Mouse (Mus musculus) kidney, embryonic 16.5 days (tissue): Measurements from ENCODE around the gene Hnrnpa2b1. TPM values are rescaled to one million over a fixed set of nuclear protein-coding genes. Genes with fewer than 3 reads are reported as not detected.

ENCODE experiments used
- ATAC-seq: fragments of 200-750 bp; cut with Nextera tagmentation; 2 replicates; pipeline ENCODE4 v1.8.0; 2017; ENCODE audit warnings: moderate TSS enrichment; ENCODE audit not compliant: low FRiP score, low TSS enrichment
- H3K27ac ChIP-seq: fragments of 300-500 bp; sonication (generic); 2 replicates; pipeline ENCODE4 v1.5.1; 2014; ENCODE audit warnings: low read length
- H3K27me3 ChIP-seq: fragments of 300-500 bp; sonication (generic); 2 replicates; pipeline ENCODE4 v1.6.1; 2014; ENCODE audit warnings: low read length, control low read depth, mixed read lengths; ENCODE audit not compliant: insufficient read depth
- H3K36me3 ChIP-seq: fragments of 300-500 bp; sonication (generic); 2 replicates; pipeline ENCODE4 v1.6.1; 2014; ENCODE audit warnings: low read length, control low read depth, mixed read lengths; ENCODE audit not compliant: insufficient read depth
- H3K4me1 ChIP-seq: fragments of 300-500 bp; sonication (generic); 2 replicates; pipeline ENCODE4 v1.6.1; 2014; ENCODE audit warnings: low read length, control low read depth, mixed read lengths; ENCODE audit not compliant: insufficient read depth
- H3K4me2 ChIP-seq: fragments of 300-500 bp; sonication (generic); replicated peaks from 2 replicates; pipeline ENCODE4 v1.6.1; 2014; ENCODE audit warnings: low read depth, low read length
- H3K4me3 ChIP-seq: fragments of 300-500 bp; sonication (generic); 2 replicates; pipeline ENCODE4 v1.5.1; 2014; ENCODE audit warnings: mild to moderate bottlenecking, low read length
- H3K9ac ChIP-seq: fragments of 300-500 bp; sonication (generic); replicated peaks from 2 replicates; pipeline ENCODE4 v1.6.1; 2014; ENCODE audit warnings: low read length
- H3K9me3 ChIP-seq: fragments of 300-500 bp; sonication (generic); 2 replicates; pipeline ENCODE4 v1.6.1; 2016; ENCODE audit warnings: low read length, control low read depth
- WGBS: fragments of 180-500 bp; shearing (Covaris S2); extraction: QIAGEN DNeasy Blood & Tissue Kit; methylation state at CpG from one replicate; pipeline ENCODE4 v1.1.7; 2014; 5-methylcytosine and 5-hydroxymethylcytosine counted together
- polyA plus RNA-seq: library from polyadenylated mRNA; unstranded; fragments of >200 nt; fragmentation: Nextera tagmentation; extraction: Ambion mirVana; gene quantifications from 2 replicates; pipeline ENCODE4 v1.2.1, GENCODE M21; 2015

Gene Hnrnpa2b1
- polyA plus RNA-seq, 1 experiment from 2014 or later: 1,832 TPM

DNA sequence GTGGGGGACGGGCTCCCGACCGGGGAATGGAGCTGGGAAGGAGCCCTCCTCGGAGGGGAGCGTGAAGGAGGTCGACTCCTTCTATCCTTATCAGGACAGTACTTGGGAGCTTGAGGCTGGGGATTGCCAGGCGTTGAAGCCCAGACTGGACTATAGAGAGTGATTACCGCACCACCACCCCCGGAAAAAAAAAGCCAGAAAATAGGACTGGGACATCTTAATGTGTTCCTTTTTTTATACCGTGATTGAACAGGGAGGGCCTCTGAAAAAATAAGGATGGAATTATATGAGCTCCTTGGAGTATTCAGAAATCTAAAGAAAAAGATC is 1.4 kb upstream of the Hnrnpa2b1 start:
- peaks cover 27% of the 10 kb centered on the region for H3K36me3 ChIP-seq
- H3K27me3 ChIP-seq: no peaks in the 10 kb centered on the region
- H3K9ac ChIP-seq: peak overlapping the region; percentile 100
- H3K9me3 ChIP-seq: no peaks in the 10 kb centered on the region
- peak overlapping the region; percentile 100 for H3K27ac ChIP-seq
- no peak for ATAC-seq
- H3K4me3 ChIP-seq: peak overlapping the region; percentile 96
- 0% methylated on average over 10 of the region's 10 CpGs for WGBS
- peak overlapping the region; percentile 48 for H3K4me2 ChIP-seq
- peaks cover 27% of the 10 kb centered on the region for H3K4me1 ChIP-seq

GRCm38 (mm10) chr6:51470311-51471178 is 851 bp upstream of the Hnrnpa2b1 start, which contains the start of gene Cbx3:
Cbx3 (plus strand) TSS chr6:51470360.
- WGBS: under 1% methylated on average over 69 of the region's 99 CpGs
- Histone ChIP-seq H3K4me3 (peak within 1 kb of the TSS; percentile 96), H3K9ac (peak within 1 kb of the TSS; percentile 100), H3K27me3 (no peaks in the 10 kb centered on the region), H3K4me2 (peak within 1 kb of the TSS; percentile 48), H3K27ac (peak within 1 kb of the TSS; percentile 100), H3K4me1 (peaks cover 33% of the 10 kb centered on the region), H3K36me3 (peaks cover 29% of the 10 kb centered on the region), H3K9me3 (no peaks in the 10 kb centered on the region)
- ATAC-seq: peak; percentile 88

DNA sequence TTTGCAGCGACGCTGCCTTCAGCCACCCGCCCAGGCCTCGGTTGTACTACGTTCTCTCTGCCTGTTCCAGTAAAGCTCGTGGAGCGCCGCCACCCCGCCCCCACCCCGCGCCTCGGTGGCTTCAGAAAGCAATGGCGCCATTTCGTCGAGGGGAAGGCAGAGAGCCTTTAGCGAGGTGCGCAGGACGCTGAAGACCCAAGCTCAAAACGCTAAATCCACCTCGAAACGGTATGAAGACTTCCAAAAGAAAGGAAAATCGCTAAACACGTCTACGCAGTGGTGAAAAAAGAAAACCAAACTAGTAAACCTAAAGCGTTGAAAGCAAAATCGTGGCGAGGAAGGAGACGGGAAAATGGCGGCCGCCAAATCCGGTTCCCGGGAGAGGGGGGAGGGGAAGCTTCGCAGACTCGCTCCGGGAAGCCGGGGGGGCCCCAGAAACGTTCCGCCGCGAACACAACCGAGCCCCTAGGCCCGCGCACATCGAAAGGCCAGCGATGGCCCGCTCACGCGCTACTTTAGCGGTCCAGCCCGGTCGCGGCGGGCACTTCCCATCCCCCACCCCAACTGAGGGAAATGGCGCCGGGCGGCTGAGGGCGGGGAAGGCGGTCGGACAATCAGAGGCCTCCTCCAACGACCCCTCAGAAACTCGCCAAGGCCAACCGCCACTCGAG is 668 bp downstream of the Hnrnpa2b1 start:
- peaks cover 28% of the 10 kb centered on the region for H3K36me3 ChIP-seq
- peak overlapping the region; percentile 100 for H3K9ac ChIP-seq
- no peaks in the 10 kb centered on the region for H3K27me3 ChIP-seq
- H3K4me1 ChIP-seq: peaks cover 37% of the 10 kb centered on the region
- WGBS: under 1% methylated on average over 44 of the region's 63 CpGs
- peak overlapping the region; percentile 100 for H3K27ac ChIP-seq
- peak; percentile 17 for ATAC-seq
- peak overlapping the region; percentile 96 for H3K4me3 ChIP-seq
- H3K9me3 ChIP-seq: no peaks in the 10 kb centered on the region
- peak overlapping the region; percentile 50; the same call in 1 of the 2 replicates for H3K4me2 ChIP-seq

GRCm38 (mm10) chr6:51467649-51468048 is 2.0 kb downstream of the Hnrnpa2b1 start:
- ATAC-seq: no peak
- H3K36me3 ChIP-seq: peaks cover 30% of the 10 kb centered on the region
- peaks cover 33% of the 10 kb centered on the region for H3K4me1 ChIP-seq
- peak overlapping the region; percentile 46; the same call in 1 of the 2 replicates for H3K9ac ChIP-seq
- H3K9me3 ChIP-seq: no peaks in the 10 kb centered on the region
- WGBS: 0% methylated on average over 2 of the region's 2 CpGs
- no peak overlapping the region for H3K27ac ChIP-seq
- no peaks in the 10 kb centered on the region for H3K27me3 ChIP-seq
- peak overlapping the region; percentile 57 for H3K4me2 ChIP-seq
- peak overlapping the region; percentile 57 for H3K4me3 ChIP-seq

DNA sequence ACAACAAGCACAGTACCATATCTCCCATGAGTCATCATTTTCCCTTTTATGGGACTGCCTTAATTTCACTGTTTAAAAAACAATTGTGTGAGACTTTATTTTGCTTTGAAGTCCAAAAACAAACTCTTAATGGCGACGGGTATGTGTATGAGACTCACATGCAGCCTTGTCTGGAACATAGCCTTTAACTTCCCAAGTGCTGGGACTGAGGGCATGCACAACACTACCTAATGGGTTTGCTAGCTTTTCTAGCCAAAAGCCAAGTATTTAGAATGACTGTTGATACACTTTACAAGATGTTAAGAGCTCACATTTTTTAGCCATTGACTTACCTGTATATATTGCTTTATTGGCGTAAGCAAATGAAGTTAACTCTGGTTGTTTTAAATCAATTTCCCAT is 9.3 kb downstream of the Hnrnpa2b1 start:
- H3K4me3 ChIP-seq: no peak overlapping the region
- no peaks in the 10 kb centered on the region for H3K27me3 ChIP-seq
- ATAC-seq: no peak
- peaks cover 6% of the 10 kb centered on the region; the same call in 1 of the 2 replicates for H3K4me1 ChIP-seq
- H3K36me3 ChIP-seq: peaks cover 47% of the 10 kb centered on the region
- no peak overlapping the region for H3K9ac ChIP-seq
- WGBS: 79% methylated on average over 3 of the region's 3 CpGs
- H3K27ac ChIP-seq: no peak overlapping the region
- no peak overlapping the region for H3K4me2 ChIP-seq
- H3K9me3 ChIP-seq: no peaks in the 10 kb centered on the region

- ATAC-seq: no peak
- Histone ChIP-seq H3K4me2 (no peak overlapping the region), H3K36me3 (peaks cover 47% of the 10 kb centered on the region), H3K27ac (no peak overlapping the region), H3K9me3 (no peaks in the 10 kb centered on the region), H3K4me1 (0 out of 2 replicates have a peak, but pooled peaks cover 5% of the 10 kb centered on the region), H3K9ac (no peak overlapping the region), H3K4me3 (no peak overlapping the region), H3K27me3 (no peaks in the 10 kb centered on the region)
- WGBS: 87% methylated on average over 4 of the region's 4 CpGs
These were observed 9.7 kb downstream of the Hnrnpa2b1 start for GRCm38 (mm10) chr6:51460021-51460360.

DNA sequence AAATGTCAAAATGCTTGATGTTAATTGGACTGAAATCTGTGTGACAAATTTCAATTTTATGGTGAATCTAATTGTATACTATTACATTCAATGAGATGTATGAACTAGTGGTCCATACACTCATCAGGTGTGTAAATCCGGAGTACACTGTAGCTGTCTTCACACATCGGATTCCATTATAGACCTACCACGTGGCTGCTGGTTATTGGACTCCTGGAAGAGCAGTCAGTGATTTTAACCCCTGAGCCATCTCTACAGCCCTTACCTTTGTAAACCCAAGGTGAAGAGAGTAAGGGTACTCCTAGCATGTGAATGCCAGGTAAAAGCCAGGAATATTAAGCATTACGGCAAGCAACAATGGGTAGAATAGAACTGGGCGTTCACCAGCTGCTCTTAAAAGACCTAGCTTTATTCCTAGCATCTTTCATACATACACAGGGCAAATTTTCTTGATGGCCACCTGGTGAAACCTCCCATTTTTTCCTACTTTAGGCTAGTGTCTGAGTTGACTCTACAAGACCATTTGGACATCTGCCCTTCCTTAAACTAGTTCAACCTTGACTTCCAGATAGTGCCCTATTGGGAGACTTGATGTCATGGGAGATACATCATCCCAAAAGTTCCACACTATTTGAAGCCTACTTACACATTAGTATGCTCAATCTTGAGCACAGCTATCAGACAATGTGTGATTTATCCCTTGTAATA is 10.2 kb downstream of the Hnrnpa2b1 start:
- WGBS: 37% methylated on average over 5 of the region's 5 CpGs
- Histone ChIP-seq H3K9ac (no peak overlapping the region), H3K4me2 (no peak overlapping the region), H3K36me3 (peaks cover 47% of the 10 kb centered on the region), H3K27me3 (no peaks in the 10 kb centered on the region), H3K4me1 (0 out of 2 replicates have a peak, but pooled peaks cover 5% of the 10 kb centered on the region), H3K9me3 (no peaks in the 10 kb centered on the region), H3K4me3 (no peak overlapping the region), H3K27ac (no peak overlapping the region)
- ATAC-seq: peak; percentile 32; the same call in 1 of the 2 replicates

- 0 out of 2 replicates have a peak, but pooled peaks cover 3% of the 10 kb centered on the region for H3K4me1 ChIP-seq
These were observed 10.8 kb downstream of the Hnrnpa2b1 start for GRCm38 (mm10) chr6:51458925-51459312.

DNA sequence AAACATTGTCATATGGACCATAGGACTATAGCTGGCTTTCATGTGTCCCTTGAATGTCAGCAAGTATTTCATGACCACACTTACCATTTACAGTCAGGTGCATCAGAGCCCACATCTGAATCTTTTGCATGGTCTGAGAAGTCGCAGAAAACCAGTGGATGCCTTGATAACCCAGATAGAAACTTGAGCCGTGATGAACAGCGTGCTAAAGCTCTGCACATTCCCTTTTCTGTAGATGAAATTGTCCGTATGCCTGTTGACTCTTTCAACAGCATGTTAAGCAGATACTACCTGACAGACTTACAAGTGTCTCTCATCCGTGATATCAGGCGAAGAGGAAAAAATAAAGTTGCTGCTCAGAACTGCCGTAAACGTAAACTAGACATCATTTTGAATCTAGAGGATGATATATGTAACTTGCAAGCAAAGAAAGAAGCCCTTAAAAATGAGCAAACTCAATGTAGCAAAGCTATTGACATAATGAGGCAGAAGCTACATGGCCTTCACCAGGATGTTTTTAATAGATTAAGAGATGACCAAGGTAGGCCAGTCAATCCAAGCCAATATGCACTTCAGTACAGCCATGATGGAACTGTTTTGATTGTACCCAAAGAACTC is 11.8 kb downstream of the Hnrnpa2b1 start:
- WGBS: 74% methylated on average over 8 of the region's 8 CpGs
- Histone ChIP-seq H3K9ac (no peak overlapping the region), H3K27ac (no peak overlapping the region)

More at GRCm38 (mm10) chr6:51458925-51459312, 10.8 kb downstream of the Hnrnpa2b1 start:
- 52% methylated on average over 2 of the region's 2 CpGs for WGBS
- H3K9ac ChIP-seq: no peak overlapping the region
- no peaks in the 10 kb centered on the region for H3K9me3 ChIP-seq
- no peak overlapping the region for H3K4me2 ChIP-seq
- no peak overlapping the region for H3K4me3 ChIP-seq
- H3K36me3 ChIP-seq: peaks cover 44% of the 10 kb centered on the region
- H3K27me3 ChIP-seq: no peaks in the 10 kb centered on the region
- 0 out of 2 replicates have a peak, but pooled peaks have one; percentile 35 for ATAC-seq
- no peak overlapping the region for H3K27ac ChIP-seq

More for the DNA sequence above, 11.8 kb downstream of the Hnrnpa2b1 start:
- H3K4me1 ChIP-seq: peaks cover 4% of the 10 kb centered on the region; the same call in 1 of the 2 replicates
- no peak overlapping the region for H3K4me2 ChIP-seq
- H3K9me3 ChIP-seq: no peaks in the 10 kb centered on the region
- no peak overlapping the region for H3K4me3 ChIP-seq
- peaks cover 35% of the 10 kb centered on the region for H3K36me3 ChIP-seq
- ATAC-seq: no peak
- H3K27me3 ChIP-seq: no peaks in the 10 kb centered on the region
